Mouse (Mus musculus): Measurements from ENCODE around the gene Fbxl8. TPM values are rescaled to one million over a fixed set of nuclear protein-coding genes. Genes with fewer than 3 reads are reported as not detected.

Fbxl8 gene
- polyA plus RNA-seq, 1 experiment from 2014 or later = 4.0 TPM

DNA sequence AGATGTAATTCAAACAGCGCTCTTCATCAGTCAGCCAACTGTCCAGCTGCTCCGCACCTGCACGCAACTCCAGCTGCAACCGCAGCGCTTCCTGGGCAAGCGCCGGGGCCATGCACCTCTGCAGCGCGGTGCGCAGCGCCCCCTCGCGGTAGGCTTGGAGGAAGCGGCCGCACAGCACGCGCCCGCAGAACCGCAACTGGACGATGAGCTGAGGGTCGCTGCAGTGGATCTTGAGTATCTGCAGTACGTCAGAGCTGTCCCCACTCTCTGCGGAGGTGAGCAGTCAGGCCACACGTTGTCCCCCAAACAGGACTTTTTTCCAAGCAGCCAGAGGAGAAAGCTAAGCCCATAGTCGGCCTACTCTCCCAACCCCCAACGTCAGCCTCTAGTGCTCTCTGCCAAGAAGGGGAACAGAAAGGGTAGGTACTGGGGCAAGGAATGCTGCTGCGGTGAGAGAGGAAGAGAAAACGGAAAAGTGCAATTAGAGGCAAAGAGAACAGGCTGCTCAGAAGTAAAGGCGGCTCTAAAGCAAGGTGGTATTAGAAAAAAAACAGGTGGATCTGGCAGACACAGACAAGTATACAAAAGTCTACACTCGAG, 4.6 kb upstream of the Fbxl8 start:
- H3K4me2 ChIP-seq (ENCODE audit: low read length) = peak overlapping the region; percentile 92
- H3K9ac ChIP-seq (ENCODE audit: low read length) = peak overlapping the region; percentile 45; the same call in 1 of the 2 replicates
- WGBS = 4% methylated on average over 30 of the region's 30 CpGs
- H3K9me3 ChIP-seq (ENCODE audit: control insufficient read depth, low read length) = 0 out of 2 replicates have a peak, but pooled peaks cover 3% of the 10 kb centered on the region
- peak overlapping the region; percentile 27 to 40 for H3K4me3 ChIP-seq (ENCODE audit: control insufficient read depth in 1 of 2, insufficient read depth in 1 of 2, low read depth in 1 of 2, low read length in 2 of 2)
- peaks cover 6 to 26% of the 10 kb centered on the region in 2 experiments for H3K4me1 ChIP-seq (ENCODE audit: control insufficient read depth in 2 of 2, insufficient read depth in 2 of 2, low read length in 2 of 2)
- H3K36me3 ChIP-seq (ENCODE audit: control insufficient read depth, insufficient read depth, low read length) = no peaks in the 10 kb centered on the region
- H3K27ac ChIP-seq (replicated peaks in 1 of 2; ENCODE audit: control insufficient read depth in 1 of 2, insufficient read depth in 1 of 2, low read depth in 2 of 2, low read length in 2 of 2) = no peak overlapping the region
- peak; percentile 11; the same call in 1 of the 2 replicates for ATAC-seq (ENCODE audit: insufficient number of reproducible peaks, insufficient read depth, low FRiP score, low read depth)
- H3K27me3 ChIP-seq (ENCODE audit: control insufficient read depth, insufficient read depth, low read length) = peaks cover 32% of the 10 kb centered on the region

GRCm38 (mm10) chr8:105260371-105261099, 3.9 kb upstream of the Fbxl8 start:
- Histone ChIP-seq H3K27ac (replicated peaks in 1 of 2; ENCODE audit: control insufficient read depth in 1 of 2, insufficient read depth in 1 of 2, low read depth in 2 of 2, low read length in 2 of 2) (no peak overlapping the region), H3K36me3 (ENCODE audit: control insufficient read depth, insufficient read depth, low read length) (no peaks in the 10 kb centered on the region), H3K9me3 (ENCODE audit: control insufficient read depth, low read length) (0 out of 2 replicates have a peak, but pooled peaks cover 3% of the 10 kb centered on the region), H3K9ac (ENCODE audit: low read length) (no peak overlapping the region), H3K4me1 (ENCODE audit: control insufficient read depth in 2 of 2, insufficient read depth in 2 of 2, low read length in 2 of 2) (peaks cover 2 to 27% of the 10 kb centered on the region in 2 experiments; a peak in 3 of 4 replicates), H3K4me3 (ENCODE audit: control insufficient read depth in 1 of 2, insufficient read depth in 1 of 2, low read depth in 1 of 2, low read length in 2 of 2) (no peak overlapping the region), H3K27me3 (ENCODE audit: control insufficient read depth, insufficient read depth, low read length) (peaks cover 29% of the 10 kb centered on the region), H3K4me2 (ENCODE audit: low read length) (no peak overlapping the region)
- WGBS = 65% methylated on average over 7 of the region's 7 CpGs
- no peak for ATAC-seq (ENCODE audit: insufficient number of reproducible peaks, insufficient read depth, low FRiP score, low read depth)

GRCm38 (mm10) chr8:105261326-105261980, 3.0 kb upstream of the Fbxl8 start:
- Histone ChIP-seq H3K27me3 (ENCODE audit: control insufficient read depth, insufficient read depth, low read length) (peaks cover 30% of the 10 kb centered on the region), H3K27ac (replicated peaks in 1 of 2; ENCODE audit: control insufficient read depth in 1 of 2, insufficient read depth in 1 of 2, low read depth in 2 of 2, low read length in 2 of 2) (no peak overlapping the region)

GRCm38 (mm10) chr8:105263244-105263912, 1.1 kb upstream of the Fbxl8 start:
- Histone ChIP-seq H3K4me1 (ENCODE audit: control insufficient read depth in 2 of 2, insufficient read depth in 2 of 2, low read length in 2 of 2) (peaks cover 4 to 31% of the 10 kb centered on the region in 2 experiments; a peak in 3 of 4 replicates), H3K36me3 (ENCODE audit: control insufficient read depth, insufficient read depth, low read length) (no peaks in the 10 kb centered on the region), H3K27ac (replicated peaks in 1 of 2; ENCODE audit: control insufficient read depth in 1 of 2, insufficient read depth in 1 of 2, low read depth in 2 of 2, low read length in 2 of 2) (no peak overlapping the region), H3K27me3 (ENCODE audit: control insufficient read depth, insufficient read depth, low read length) (peaks cover 38% of the 10 kb centered on the region), H3K4me2 (ENCODE audit: low read length) (peak overlapping the region; percentile 95), H3K9me3 (ENCODE audit: control insufficient read depth, low read length) (0 out of 2 replicates have a peak, but pooled peaks cover 3% of the 10 kb centered on the region), H3K9ac (ENCODE audit: low read length) (no peak overlapping the region), H3K4me3 (ENCODE audit: control insufficient read depth in 1 of 2, insufficient read depth in 1 of 2, low read depth in 1 of 2, low read length in 2 of 2) (peak overlapping the region in 1 of 2 experiments; percentile 59; a peak in 1 of 4 replicates)
- 40% methylated on average over 16 of the region's 16 CpGs for WGBS
- no peak for ATAC-seq (ENCODE audit: insufficient number of reproducible peaks, insufficient read depth, low FRiP score, low read depth)

More at GRCm38 (mm10) chr8:105261326-105261980, 3.0 kb upstream of the Fbxl8 start:
- H3K4me2 ChIP-seq (ENCODE audit: low read length) = no peak overlapping the region
- H3K36me3 ChIP-seq (ENCODE audit: control insufficient read depth, insufficient read depth, low read length) = no peaks in the 10 kb centered on the region
- H3K4me3 ChIP-seq (ENCODE audit: control insufficient read depth in 1 of 2, insufficient read depth in 1 of 2, low read depth in 1 of 2, low read length in 2 of 2) = no peak overlapping the region
- no peak for ATAC-seq (ENCODE audit: insufficient number of reproducible peaks, insufficient read depth, low FRiP score, low read depth)
- no peak overlapping the region for H3K9ac ChIP-seq (ENCODE audit: low read length)
- 0 out of 2 replicates have a peak, but pooled peaks cover 3% of the 10 kb centered on the region for H3K9me3 ChIP-seq (ENCODE audit: control insufficient read depth, low read length)
- WGBS = 79% methylated on average over 12 of the region's 12 CpGs
- peaks cover 2 to 27% of the 10 kb centered on the region in 2 experiments; a peak in 3 of 4 replicates for H3K4me1 ChIP-seq (ENCODE audit: control insufficient read depth in 2 of 2, insufficient read depth in 2 of 2, low read length in 2 of 2)

GRCm38 (mm10) chr8:105265128-105265527, 680 bp downstream of the Fbxl8 start:
- Histone ChIP-seq H3K27ac (replicated peaks in 1 of 2; ENCODE audit: control insufficient read depth in 1 of 2, insufficient read depth in 1 of 2, low read depth in 2 of 2, low read length in 2 of 2) (no peak overlapping the region), H3K36me3 (ENCODE audit: control insufficient read depth, insufficient read depth, low read length) (no peaks in the 10 kb centered on the region), H3K9ac (ENCODE audit: low read length) (peak overlapping the region; percentile 80), H3K9me3 (ENCODE audit: control insufficient read depth, low read length) (0 out of 2 replicates have a peak, but pooled peaks cover 3% of the 10 kb centered on the region), H3K4me1 (ENCODE audit: control insufficient read depth in 2 of 2, insufficient read depth in 2 of 2, low read length in 2 of 2) (peaks cover 13 to 30% of the 10 kb centered on the region in 2 experiments; a peak in 3 of 4 replicates), H3K4me3 (ENCODE audit: control insufficient read depth in 1 of 2, insufficient read depth in 1 of 2, low read depth in 1 of 2, low read length in 2 of 2) (peak overlapping the region; percentile 59 to 76), H3K27me3 (ENCODE audit: control insufficient read depth, insufficient read depth, low read length) (peaks cover 46% of the 10 kb centered on the region), H3K4me2 (ENCODE audit: low read length) (peak overlapping the region; percentile 95)
- WGBS = 12% methylated on average over 10 of the region's 10 CpGs
- no peak for ATAC-seq (ENCODE audit: insufficient number of reproducible peaks, insufficient read depth, low FRiP score, low read depth)

DNA sequence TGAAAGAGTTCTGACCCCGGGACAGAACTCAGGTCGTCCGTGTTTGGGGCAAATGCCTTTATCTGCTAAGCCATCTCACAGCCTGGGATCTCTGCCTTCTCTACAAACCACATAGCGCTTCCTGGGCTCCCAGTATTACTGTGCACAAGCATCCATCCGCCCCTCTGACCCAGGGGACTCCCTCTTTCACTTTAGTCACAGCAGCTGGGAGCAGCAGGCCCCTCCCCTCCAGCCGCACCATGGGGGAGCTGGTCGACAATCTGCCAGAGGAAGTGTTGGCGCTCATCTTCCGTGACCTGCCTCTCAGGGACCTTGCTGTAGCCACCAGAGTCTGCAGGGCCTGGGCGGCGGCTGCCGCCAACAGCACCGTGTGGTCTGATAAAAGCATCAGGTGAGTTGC, 2.3 kb downstream of the Fbxl8 start:
- Histone ChIP-seq H3K27ac (replicated peaks in 1 of 2; ENCODE audit: control insufficient read depth in 1 of 2, insufficient read depth in 1 of 2, low read depth in 2 of 2, low read length in 2 of 2) (no peak overlapping the region), H3K9me3 (ENCODE audit: control insufficient read depth, low read length) (no peaks in the 10 kb centered on the region), H3K4me1 (ENCODE audit: control insufficient read depth in 2 of 2, insufficient read depth in 2 of 2, low read length in 2 of 2) (peaks cover 13 to 33% of the 10 kb centered on the region in 2 experiments; a peak in 3 of 4 replicates), H3K4me2 (ENCODE audit: low read length) (no peak overlapping the region), H3K36me3 (ENCODE audit: control insufficient read depth, insufficient read depth, low read length) (no peaks in the 10 kb centered on the region), H3K9ac (ENCODE audit: low read length) (no peak overlapping the region), H3K27me3 (ENCODE audit: control insufficient read depth, insufficient read depth, low read length) (peaks cover 56% of the 10 kb centered on the region), H3K4me3 (ENCODE audit: control insufficient read depth in 1 of 2, insufficient read depth in 1 of 2, low read depth in 1 of 2, low read length in 2 of 2) (no peak overlapping the region)
- 44% methylated on average over 13 of the region's 13 CpGs for WGBS
- ATAC-seq (ENCODE audit: insufficient number of reproducible peaks, insufficient read depth, low FRiP score, low read depth) = no peak

Data from heart, embryonic 14.5 days (tissue).